Comparison of ENCODE assay signal across 8 mouse cellular contexts in the genomic region with DNA sequence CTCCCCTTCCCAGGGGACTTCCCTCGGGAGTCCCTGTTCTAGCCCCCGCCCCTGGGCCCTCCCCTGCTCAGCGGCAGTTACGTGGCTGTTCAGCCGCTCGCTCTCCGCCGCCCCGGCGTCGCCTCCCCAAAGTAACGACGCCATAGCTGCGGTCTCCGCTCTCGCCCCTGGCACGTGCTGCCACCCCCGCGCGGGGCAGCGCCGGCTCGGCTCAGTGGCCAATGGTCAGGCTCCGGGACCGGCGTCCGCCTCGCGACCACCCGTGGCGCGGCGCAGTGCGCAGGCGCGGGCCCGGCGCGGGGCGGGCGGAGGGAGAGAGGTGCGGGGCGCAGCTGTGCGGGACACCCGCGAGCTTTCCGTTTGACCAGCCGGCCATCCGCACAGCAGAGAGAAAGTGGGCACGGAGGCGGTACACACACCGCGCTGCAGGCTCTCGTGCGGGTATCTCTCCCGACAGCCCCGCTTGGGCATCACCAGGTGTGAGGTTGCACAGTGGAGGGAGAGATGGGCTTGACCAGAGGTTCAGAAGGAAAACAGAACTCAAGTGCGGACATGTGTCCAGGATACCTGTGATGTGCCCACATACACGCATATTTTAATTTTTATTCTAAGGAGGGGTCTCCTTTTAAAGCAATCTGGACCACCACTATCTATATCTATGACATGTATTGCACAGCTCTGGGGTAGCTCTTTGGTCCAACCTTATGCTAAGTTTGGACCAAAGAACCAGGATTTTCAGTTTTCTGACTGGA. TPM values are rescaled to one million over a fixed set of nuclear protein-coding genes. Genes with fewer than 3 reads are reported as not detected.
A peak's percentile ranks its signal among the peaks of the same experiment; 100 is the strongest.
DNase-seq lines count a peak whose midpoint lies in the region; ATAC-seq and TF ChIP-seq lines count a peak whose summit lies in the region.

TSS of gene Ddx25 (minus strand) at position 272 of the 752 bp plus-strand sequence.
TSS of gene Pus3 (plus strand) at position 339 of the 752 bp plus-strand sequence.

- H3K27me3 ChIP-seq in CH12.LX (replicated peaks) = peaks cover 45% of the 10 kb centered on the region
- peaks cover 17% of the 10 kb centered on the region for H3K27me3 ChIP-seq in heart, embryonic 16.5 days (ENCODE audit: control insufficient read depth, insufficient read depth, low read length)
- H3K27me3 ChIP-seq in midbrain, embryonic 13.5 days = peaks cover 14% of the 10 kb centered on the region; the same call in 1 of the 2 replicates
- no peaks in the 10 kb centered on the region for H3K27me3 ChIP-seq in testis, adult 2 months (ENCODE audit: control insufficient read depth, insufficient read depth, low read length)

- dilution Hi-C loops in CH12.LX (cut with MboI; ENCODE audit: extremely low pct_ligation_motif_present, extremely low pct_unique_long_range_greater_than_20kb, low sequenced_read_pairs) = no loop called here

- 0 out of 2 replicates have a peak within 1 kb of the TSS, but pooled peaks have one; percentile 33 for H3K27ac ChIP-seq in CH12.LX (ENCODE audit: insufficient read depth, low read depth)
- H3K27ac ChIP-seq in heart, embryonic 16.5 days (ENCODE audit: low read length) = peak within 1 kb of the TSS; percentile 77
- peak within 1 kb of the TSS; percentile 74 for H3K27ac ChIP-seq in midbrain, embryonic 13.5 days
- H3K27ac ChIP-seq in testis, adult 2 months (ENCODE audit: control insufficient read depth, insufficient read depth, low read depth, low read length) = peak within 1 kb of the TSS; percentile 64

- no peak for TF ChIP-seq RAD21 in CH12.LX (IDR thresholded peaks at IDR 0.05; ENCODE audit: low read depth, low read length)

- peak within 1 kb of the TSS; percentile 70 to 87 (median 85) for H3K4me3 ChIP-seq in CH12.LX (replicated peaks in 1 of 3; ENCODE audit: low read depth in 2 of 3, low read length in 2 of 3, poor library complexity in 1 of 3)
- peak within 1 kb of the TSS; percentile 94 for H3K4me3 ChIP-seq in heart, embryonic 16.5 days (ENCODE audit: low read length)
- H3K4me3 ChIP-seq in midbrain, embryonic 13.5 days (replicated peaks) = peak within 1 kb of the TSS; percentile 66
- H3K4me3 ChIP-seq in testis, adult 2 months (ENCODE audit: control insufficient read depth, low read depth, low read length) = peak within 1 kb of the TSS; percentile 87

- TF ChIP-seq CTCF in CH12.LX (conservative IDR thresholded peaks at IDR 0.05 in 1 of 2, IDR thresholded peaks at IDR 0.05 in 1 of 2; ENCODE audit: low read depth in 2 of 2, low read length in 2 of 2) = no peak
- no peak for TF ChIP-seq CTCF in testis, adult 2 months (IDR thresholded peaks at IDR 0.05; ENCODE audit: control insufficient read depth, insufficient read depth, insufficient replicate concordance, low read depth, low read length)

- H3K4me1 ChIP-seq in CH12.LX (ENCODE audit: control insufficient read depth in 1 of 2, insufficient read depth in 2 of 2) = peaks cover 4 to 35% of the 10 kb centered on the region in 2 experiments; a peak in 2 of 4 replicates
- H3K4me1 ChIP-seq in heart, embryonic 16.5 days (ENCODE audit: control insufficient read depth, insufficient read depth, low read length) = peaks cover 20% of the 10 kb centered on the region
- peaks cover 27% of the 10 kb centered on the region for H3K4me1 ChIP-seq in midbrain, embryonic 13.5 days (replicated peaks)
- peaks cover 3% of the 10 kb centered on the region for H3K4me1 ChIP-seq in testis, adult 2 months (ENCODE audit: control insufficient read depth, insufficient read depth, low read length)

- in situ Hi-C loops in CH12.LX (cut with MboI; ENCODE audit: low pct_ligation_motif_present, low pct_unique_long_range_greater_than_20kb, low sequenced_read_pairs) = no loop called here

- peaks cover 31% of the 10 kb centered on the region for H3K79me2 ChIP-seq in CH12.LX (replicated peaks; ENCODE audit: control insufficient read depth, extremely low read depth, insufficient read depth, poor library complexity, severe bottlenecking)

- TF ChIP-seq POLR2A in CH12.LX (IDR thresholded peaks at IDR 0.05; ENCODE audit: low read depth, low read length) = no peak
- TF ChIP-seq POLR2A in testis, adult 2 months (IDR thresholded peaks at IDR 0.05; ENCODE audit: control insufficient read depth, low read depth, low read length) = no peak

- H3K9ac ChIP-seq in CH12.LX (ENCODE audit: insufficient read depth, low read depth) = peak within 1 kb of the TSS; percentile 97
- peak within 1 kb of the TSS; percentile 83 for H3K9ac ChIP-seq in heart, embryonic 16.5 days (ENCODE audit: low read length)
- H3K9ac ChIP-seq in midbrain, embryonic 13.5 days (replicated peaks) = peak within 1 kb of the TSS; percentile 74

- H3K4me2 ChIP-seq in CH12.LX (ENCODE audit: insufficient read depth, low read depth, poor library complexity, severe bottlenecking) = peak within 1 kb of the TSS; percentile 89
- H3K4me2 ChIP-seq in heart, embryonic 16.5 days (ENCODE audit: low read depth, low read length) = peak within 1 kb of the TSS; percentile 95
- H3K4me2 ChIP-seq in midbrain, embryonic 13.5 days (replicated peaks) = peak within 1 kb of the TSS; percentile 84

- no peak for TF ChIP-seq EP300 in CH12.LX (IDR thresholded peaks at IDR 0.05; ENCODE audit: low read length)

- WGBS in heart, embryonic 16.5 days = 1% methylated on average over 52 of the region's 59 CpGs
- under 1% methylated on average over 56 of the region's 59 CpGs for WGBS in midbrain, embryonic 13.5 days

- DNase-seq in CH12.LX (ENCODE audit: extremely low read depth) = no peak
- DNase-seq in Muller cell, postnatal 12 days (ENCODE audit: inconsistent ontology term) = peak; percentile 72
- DNase-seq in cerebellum, postnatal 4 days (ENCODE audit: low spot score in 2 of 2) = peak; percentile 54 to 82
- DNase-seq in layer of hippocampus, postnatal 36 days = peak; percentile 74 to 78
- DNase-seq in urinary bladder, postnatal 25 days (ENCODE audit: low spot score) = no peak

- peaks cover 9 to 19% of the 10 kb centered on the region in 2 experiments for H3K36me3 ChIP-seq in CH12.LX (replicated peaks in 1 of 2; ENCODE audit: control insufficient read depth in 1 of 2, insufficient read depth in 1 of 2, low read length in 1 of 2)
- peaks cover 11% of the 10 kb centered on the region for H3K36me3 ChIP-seq in heart, embryonic 16.5 days (ENCODE audit: control insufficient read depth, insufficient read depth)
- peaks cover 22% of the 10 kb centered on the region for H3K36me3 ChIP-seq in midbrain, embryonic 13.5 days
- peaks cover 6% of the 10 kb centered on the region for H3K36me3 ChIP-seq in testis, adult 2 months (ENCODE audit: control insufficient read depth, insufficient read depth, low read length)

- no peaks in the 10 kb centered on the region for H3K9me3 ChIP-seq in CH12.LX (replicated peaks; ENCODE audit: low read length)
- H3K9me3 ChIP-seq in heart, embryonic 16.5 days (replicated peaks; ENCODE audit: control insufficient read depth, low read length) = no peaks in the 10 kb centered on the region
- H3K9me3 ChIP-seq in midbrain, embryonic 13.5 days = no peaks in the 10 kb centered on the region

- peak; percentile 56 for ATAC-seq in heart, embryonic 16.5 days (replicated peaks; ENCODE audit: extremely low read depth, insufficient read depth, low FRiP score)
- ATAC-seq in midbrain, embryonic 13.5 days = peak; percentile 89

TF ChIP-seq in CH12.LX, 34 proteins besides CTCF, POLR2A, EP300 and RAD21 (continues in another document):
- TF ChIP-seq GABPA (IDR thresholded peaks at IDR 0.05; ENCODE audit: insufficient replicate concordance, low read depth, low read length) (no peak), ELF1 (IDR thresholded peaks at IDR 0.05; ENCODE audit: low read depth, low read length) (no peak), NELFE (IDR thresholded peaks at IDR 0.05; ENCODE audit: low read depth, low read length) (no peak), MAX (IDR thresholded peaks at IDR 0.05; ENCODE audit: low read length) (peak; percentile 9; the same call in 1 of the 2 replicates), USF1 (IDR thresholded peaks at IDR 0.05; ENCODE audit: low read depth, low read length) (no peak), MAFK (IDR thresholded peaks at IDR 0.05; ENCODE audit: insufficient replicate concordance, low read length) (no peak), UBTF (IDR thresholded peaks at IDR 0.05; ENCODE audit: low read depth, low read length) (no peak), CHD1 (IDR thresholded peaks at IDR 0.05; ENCODE audit: low read depth, low read length) (no peak), MEF2A (IDR thresholded peaks at IDR 0.05; ENCODE audit: borderline replicate concordance, low read depth, low read length) (no peak), KAT2A (IDR thresholded peaks at IDR 0.05; ENCODE audit: insufficient replicate concordance, low read length) (no peak), E2F4 (IDR thresholded peaks at IDR 0.05; ENCODE audit: insufficient replicate concordance, low read depth, low read length) (no peak), PAX5 (IDR thresholded peaks at IDR 0.05; ENCODE audit: low read length) (no peak), SIN3A (IDR thresholded peaks at IDR 0.05; ENCODE audit: low read length) (no peak), TCF12 (IDR thresholded peaks at IDR 0.05; ENCODE audit: low read depth, low read length) (no peak), IRF4 (IDR thresholded peaks at IDR 0.05; ENCODE audit: low read depth, low read length) (peak; percentile 8; the same call in 1 of the 2 replicates), JUND (conservative IDR thresholded peaks at IDR 0.05; ENCODE audit: low read depth, low read length) (no peak), ZKSCAN1 (IDR thresholded peaks at IDR 0.05; ENCODE audit: borderline replicate concordance, low read depth, low read length) (no peak), POLR2AphosphoS2 (IDR thresholded peaks at IDR 0.05; ENCODE audit: low read depth, low read length) (no peak), MXI1 (IDR thresholded peaks at IDR 0.05; ENCODE audit: low read depth, low read length) (peak; percentile 12; the same call in 1 of the 2 replicates)

RNA-seq across cellular contexts. Expression of gene Ddx25, which starts in this region (rescaled TPM):
- total RNA-seq in CH12.LX (2012; rRNA removed) = 0.50 and 0.85 TPM in 2 replicates
- total RNA-seq in CH12.LX (2014; rRNA removed) = 0.44 and 0.68 TPM in 2 replicates
- polyA plus RNA-seq in CH12.LX (2012; ENCODE audit: insufficient read length, low read depth) = 0.33 and 0.46 TPM in 2 replicates
- 0.57 and 0.63 TPM in 2 replicates for polyA plus RNA-seq in heart, embryonic 16.5 days (2015; fragmentation: Nextera tagmentation; extraction: Ambion mirVana)
- total RNA-seq in layer of hippocampus, postnatal 36 days (2021) = 10 to 100 TPM; 13.6 to 14.7 TPM
- 18.2 and 19.1 TPM in 2 replicates for polyA plus RNA-seq in midbrain, embryonic 13.5 days (2015; fragmentation: Nextera tagmentation; extraction: Ambion mirVana)
- polyA plus RNA-seq in testis, adult 2 months (2012; rRNA removed) = 63.9 and 71.2 TPM in 2 replicates

RNA-seq across cellular contexts. Expression of gene Pus3, which starts in this region (rescaled TPM):
- total RNA-seq in CH12.LX (2012; rRNA removed) = 18.0 and 22.5 TPM in 2 replicates
- total RNA-seq in CH12.LX (2014; rRNA removed) = 40.8 and 45.2 TPM in 2 replicates
- polyA plus RNA-seq in CH12.LX (2012; ENCODE audit: insufficient read length, low read depth) = 21.8 and 22.1 TPM in 2 replicates
- 13.6 and 14.3 TPM in 2 replicates for polyA plus RNA-seq in heart, embryonic 16.5 days (2015; fragmentation: Nextera tagmentation; extraction: Ambion mirVana)
- 10 to 100 TPM; 12.4 to 12.9 TPM for total RNA-seq in layer of hippocampus, postnatal 36 days (2021)
- polyA plus RNA-seq in midbrain, embryonic 13.5 days (2015; fragmentation: Nextera tagmentation; extraction: Ambion mirVana) = 17.8 and 19.5 TPM in 2 replicates
- polyA plus RNA-seq in testis, adult 2 months (2012; rRNA removed) = 2.8 and 3.5 TPM in 2 replicates

Comparison
In these comparisons a context has a peak if more than half of its experiments do, and no peak if none do; other contexts are left out.
1. RNA of gene Ddx25 (total RNA-seq): 13.6 to 14.7 TPM in layer of hippocampus, postnatal 36 days; 0.44 to 0.85 TPM in CH12.LX; every median in the first group is over 4 times any median in the second.
2. RNA of gene Ddx25 (polyA plus RNA-seq): 63.9 to 71.2 TPM in testis, adult 2 months and 18.2 to 19.1 TPM in midbrain, embryonic 13.5 days; 0.57 to 0.63 TPM in heart, embryonic 16.5 days and 0.33 to 0.46 TPM in CH12.LX; every median in the first group is over 10 times any median in the second.
3. DNase-seq: peak in Muller cell, postnatal 12 days (single experiment), cerebellum, postnatal 4 days (2 of 2) and layer of hippocampus, postnatal 36 days (2 of 2); none in CH12.LX (single experiment) and urinary bladder, postnatal 25 days (single experiment).
4. Peak in every context shown above with its lines, with median percentiles within 50 percentile points of each other: H3K27ac ChIP-seq, H3K4me2 ChIP-seq, H3K4me3 ChIP-seq and H3K9ac ChIP-seq.